Mouse (Mus musculus): ENCODE data around the gene Kpna7. TPM values are rescaled to one million over a fixed set of nuclear protein-coding genes. Genes with fewer than 3 reads are reported as not detected.

Kpna7 gene
- not detected for total RNA-seq (2023)

GRCm38 (mm10) chr5:145083632-145084451, at the start of gene Kpna7, which contains the start of gene Arpc1a:
Gene Kpna7, minus strand, starts transcription at chr5:145084030.
Gene Arpc1a, plus strand, starts transcription at chr5:145083830.

DNA sequence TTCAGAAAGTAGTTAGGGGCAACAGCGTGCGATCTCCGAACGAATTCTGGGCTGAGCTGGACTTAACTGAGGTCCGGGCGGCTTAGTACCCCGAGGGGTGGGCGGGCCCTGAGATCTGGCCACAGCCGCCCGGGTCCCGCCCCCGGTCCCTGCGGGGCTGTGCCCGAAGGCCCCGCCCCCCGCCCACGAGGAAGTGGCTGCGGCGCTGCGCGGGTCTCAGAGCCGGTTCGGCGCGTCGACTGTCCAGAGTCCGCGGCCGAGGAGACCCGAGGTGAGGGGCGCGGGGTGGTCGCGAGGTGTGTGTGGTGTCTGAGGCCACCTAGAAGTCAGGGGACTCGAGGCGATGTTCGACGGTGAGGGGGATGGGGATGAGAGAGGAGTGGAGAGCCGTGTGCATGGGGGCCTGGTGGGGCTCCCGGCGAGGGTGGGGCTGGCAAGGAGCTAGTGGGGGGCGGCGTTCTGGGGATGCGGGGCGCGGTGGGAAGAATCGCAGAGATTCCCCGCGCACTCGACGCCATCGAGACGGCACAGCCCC, 30.3 kb upstream of the Kpna7 start, which contains the start of gene Arpc1b:
Arpc1b (plus strand) TSS at position 145 of the 535 bp plus-strand sequence.

DNA sequence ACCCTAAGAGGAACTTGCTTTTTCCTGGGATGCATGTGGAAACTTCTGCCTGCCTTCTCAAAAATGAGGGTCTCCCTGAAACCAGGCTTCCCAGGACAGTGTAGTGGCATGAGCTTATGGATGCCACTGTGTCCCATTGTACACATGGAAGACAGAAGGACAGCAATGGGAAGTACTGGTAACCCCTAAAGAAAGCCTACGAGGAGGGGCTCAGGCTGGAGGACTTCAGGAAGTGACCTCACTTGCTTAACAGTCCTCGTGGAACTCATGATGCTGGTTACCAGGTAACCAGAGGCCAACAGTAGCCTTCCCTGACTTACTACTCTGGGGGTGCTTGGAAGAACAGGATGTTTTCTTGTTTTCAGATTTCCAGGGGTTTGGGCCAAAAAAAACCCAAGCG, 41.1 kb downstream of the Kpna7 start, which contains the start of gene 1700018F24Rik:
1700018F24Rik (plus strand) TSS at position 301 of the 400 bp plus-strand sequence.

GRCm38 (mm10) chr5:145032391-145032790, 51.4 kb downstream of the Kpna7 start, which contains the start of gene Gm4871:
Gene Gm4871, minus strand, starts transcription at chr5:145032754.

GRCm38 (mm10) chr5:144965639-144966351, 118.0 kb downstream of the Kpna7 start, which contains the start of gene Smurf1:
Gene Smurf1, minus strand, starts transcription at chr5:144965847.

Other genes with a start within 250 kb of the Kpna7 start
- 69.1 TPM for gene Smurf1, start 118.2 kb downstream of the Kpna7 start, total RNA-seq (2023)
- gene Gm4871, start 51.3 kb downstream of the Kpna7 start, total RNA-seq (2023): not detected
- not detected for gene 1700018F24Rik, start 41.0 kb downstream of the Kpna7 start, total RNA-seq (2023)
- gene Arpc1a, start 200 bp downstream of the Kpna7 start, total RNA-seq (2023): 92.6 TPM
- gene Arpc1b, start 30.2 kb upstream of the Kpna7 start, total RNA-seq (2023): 379 TPM
- gene Pdap1, start 56.2 kb upstream of the Kpna7 start, total RNA-seq (2023): 43.2 TPM
- 224 TPM for gene Bud31, start 56.3 kb upstream of the Kpna7 start, total RNA-seq (2023)
- gene Ptcd1, start 83.1 kb upstream of the Kpna7 start, total RNA-seq (2023): 22.3 TPM
- 41.4 TPM for gene Cpsf4, start 83.2 kb upstream of the Kpna7 start, total RNA-seq (2023)
- 148 TPM for gene Atp5j2, start 108.0 kb upstream of the Kpna7 start, total RNA-seq (2023)
- 49.5 TPM for gene Zkscan14, start 117.8 kb upstream of the Kpna7 start, total RNA-seq (2023)
- 10.5 TPM for gene Zkscan5, start 120.5 kb upstream of the Kpna7 start, total RNA-seq (2023)
- 68.9 TPM for gene Zfp655, start 147.7 kb upstream of the Kpna7 start, total RNA-seq (2023)
- 36.8 TPM for gene Zscan25, start 196.5 kb upstream of the Kpna7 start, total RNA-seq (2023)